Mouse (Mus musculus) stomach, postnatal 0 days (tissue): ENCODE measurements around the gene Ccdc38. TPM values are rescaled to one million over a fixed set of nuclear protein-coding genes. Genes with fewer than 3 reads are reported as not detected.

Experiments
- ATAC-seq: fragments of 200-750 bp; cut with Nextera tagmentation; 2 replicates; pipeline ENCODE4 v1.8.0; 2017; ENCODE audit not compliant: low FRiP score, low TSS enrichment
- DNase-seq: peaks from one replicate; pipeline ENCODE4 v3.0.0-alpha.2; 2016; ENCODE audit warnings: low spot score
- H3K27ac ChIP-seq: fragments of 300-500 bp; sonication (generic); replicated peaks from 2 replicates; pipeline ENCODE4 v1.5.1; 2014; ENCODE audit warnings: mild to moderate bottlenecking, control low read depth
- H3K27me3 ChIP-seq: fragments of 300-500 bp; sonication (generic); 2 replicates; pipeline ENCODE4 v1.6.1; 2014; ENCODE audit warnings: low read length; ENCODE audit not compliant: control insufficient read depth, insufficient read depth
- H3K36me3 ChIP-seq: fragments of 300-500 bp; sonication (generic); 2 replicates; pipeline ENCODE4 v1.6.1; 2014; ENCODE audit warnings: low read length, mixed read lengths; ENCODE audit not compliant: control insufficient read depth, insufficient read depth
- H3K4me1 ChIP-seq: fragments of 300-500 bp; sonication (generic); replicated peaks from 2 replicates; pipeline ENCODE4 v1.6.1; 2014; ENCODE audit warnings: antibody characterized with exemption; ENCODE audit not compliant: control insufficient read depth, insufficient read depth
- H3K4me2 ChIP-seq: fragments of 300-500 bp; sonication (generic); replicated peaks from 2 replicates; pipeline ENCODE4 v1.6.1; 2014; ENCODE audit warnings: low read depth, mild to moderate bottlenecking, control low read depth, moderate library complexity
- H3K4me3 ChIP-seq: fragments of 300-500 bp; sonication (generic); 2 replicates; pipeline ENCODE4 v1.5.1; 2014; ENCODE audit warnings: low read depth, low read length, control low read depth
- H3K9ac ChIP-seq: fragments of 300-500 bp; sonication (generic); 2 replicates; pipeline ENCODE4 v1.6.1; 2014; ENCODE audit warnings: mild to moderate bottlenecking, low read length, control low read depth, mixed read lengths
- H3K9me3 ChIP-seq: fragments of 300-500 bp; sonication (generic); 2 replicates; pipeline ENCODE4 v1.6.1; 2016; ENCODE audit warnings: low read length; ENCODE audit not compliant: control insufficient read depth
- CTCF ChIP-seq: IDR thresholded peaks from 2 replicates; pipeline ENCODE4 v1.5.1; 2016; ENCODE audit warnings: antibody characterized with exemption, low read depth, mild to moderate bottlenecking, moderate library complexity
- EP300 ChIP-seq: optimal IDR thresholded peaks from 2 replicates; pipeline ENCODE3; 2016; ENCODE audit warnings: antibody characterized with exemption
- WGBS: fragments of 180-500 bp; shearing (Covaris S2); extraction: QIAGEN DNeasy Blood & Tissue Kit; methylation state at CpG from one replicate; pipeline ENCODE4 v1.1.7; 2014; 5-methylcytosine and 5-hydroxymethylcytosine counted together
- polyA plus RNA-seq: library from polyadenylated mRNA; unstranded; fragments of >200 nt; fragmentation: Nextera tagmentation; extraction: Ambion mirVana; gene quantifications from 2 replicates; pipeline ENCODE4 v1.2.1, GENCODE M21; 2015

The Ccdc38 gene
- polyA plus RNA-seq, 1 experiment from 2014 or later = 0.45 TPM

- no peaks in the 10 kb centered on the region for H3K27me3 ChIP-seq
- H3K4me1 ChIP-seq = no peaks in the 10 kb centered on the region
- no peaks in the 10 kb centered on the region for H3K9me3 ChIP-seq
- no peak overlapping the region for H3K9ac ChIP-seq
- DNase-seq (no peak), ATAC-seq (no peak)
- no peak overlapping the region for H3K4me2 ChIP-seq
- no peak overlapping the region for H3K4me3 ChIP-seq
- WGBS = 75% methylated on average over 6 of the region's 6 CpGs
- TF ChIP-seq CTCF (no peak), EP300 (no peak)
- H3K36me3 ChIP-seq = no peaks in the 10 kb centered on the region
- H3K27ac ChIP-seq = no peak overlapping the region
Measured at GRCm38 (mm10) chr10:93568671-93569070, 28.2 kb downstream of the Ccdc38 start.

GRCm38 (mm10) chr10:93572209-93572608 is 31.8 kb downstream of the Ccdc38 start:
- ATAC-seq (no peak), DNase-seq (no peak)
- Histone ChIP-seq H3K4me2 (no peak overlapping the region), H3K27ac (no peak overlapping the region), H3K9me3 (no peaks in the 10 kb centered on the region), H3K9ac (no peak overlapping the region), H3K27me3 (no peaks in the 10 kb centered on the region), H3K4me1 (no peaks in the 10 kb centered on the region), H3K36me3 (no peaks in the 10 kb centered on the region), H3K4me3 (no peak overlapping the region)
- 36% methylated on average over 2 of the region's 2 CpGs for WGBS
- TF ChIP-seq EP300 (no peak), CTCF (0 out of 2 replicates have a peak, but pooled peaks have one; percentile 6)

GRCm38 (mm10) chr10:93574966-93575365 is 34.5 kb downstream of the Ccdc38 start:
- no peak for ATAC-seq
- Histone ChIP-seq H3K4me2 (no peak overlapping the region), H3K4me3 (no peak overlapping the region), H3K4me1 (no peaks in the 10 kb centered on the region), H3K27ac (no peak overlapping the region), H3K9ac (no peak overlapping the region), H3K27me3 (no peaks in the 10 kb centered on the region), H3K9me3 (no peaks in the 10 kb centered on the region), H3K36me3 (no peaks in the 10 kb centered on the region)
- TF ChIP-seq EP300 (no peak), CTCF (no peak)
- DNase-seq = no peak
- WGBS = 54% methylated on average over 4 of the region's 4 CpGs

GRCm38 (mm10) chr10:93575960-93576359 is 35.5 kb downstream of the Ccdc38 start:
- TF ChIP-seq EP300 (no peak), CTCF (no peak)
- Histone ChIP-seq H3K4me3 (no peak overlapping the region), H3K27me3 (no peaks in the 10 kb centered on the region), H3K4me2 (no peak overlapping the region), H3K27ac (no peak overlapping the region), H3K9me3 (no peaks in the 10 kb centered on the region), H3K9ac (no peak overlapping the region), H3K4me1 (no peaks in the 10 kb centered on the region), H3K36me3 (no peaks in the 10 kb centered on the region)
- WGBS = 83% methylated on average over 8 of the region's 8 CpGs
- ATAC-seq (no peak), DNase-seq (no peak)

- Histone ChIP-seq H3K27me3 (no peaks in the 10 kb centered on the region), H3K4me2 (no peak overlapping the region), H3K4me1 (no peaks in the 10 kb centered on the region), H3K9ac (no peak overlapping the region), H3K36me3 (peaks cover 2% of the 10 kb centered on the region; the same call in 1 of the 2 replicates), H3K27ac (no peak overlapping the region), H3K4me3 (no peak overlapping the region), H3K9me3 (no peaks in the 10 kb centered on the region)
- 0 out of 2 replicates have a peak, but pooled peaks have one; percentile 56 for ATAC-seq
- 63% methylated on average over 13 of the region's 13 CpGs for WGBS
- DNase-seq = peak; percentile 80
- peak; percentile 93 for TF ChIP-seq CTCF
- TF ChIP-seq EP300 = no peak
Measured at GRCm38 (mm10) chr10:93577271-93577886, 36.9 kb downstream of the Ccdc38 start.

GRCm38 (mm10) chr10:93588796-93589195 is 48.4 kb downstream of the Ccdc38 start:
- no peaks in the 10 kb centered on the region for H3K9me3 ChIP-seq
- H3K9ac ChIP-seq = peak overlapping the region; percentile 80
- no peaks in the 10 kb centered on the region for H3K36me3 ChIP-seq
- DNase-seq = no peak
- 1% methylated on average over 11 of the region's 11 CpGs for WGBS
- H3K27me3 ChIP-seq = no peaks in the 10 kb centered on the region
- H3K4me2 ChIP-seq = peak overlapping the region; percentile 78
- no peak for ATAC-seq
- no peaks in the 10 kb centered on the region for H3K4me1 ChIP-seq
- H3K4me3 ChIP-seq = peak overlapping the region; percentile 77
- H3K27ac ChIP-seq = peak overlapping the region; percentile 56; the same call in 1 of the 2 replicates
- TF ChIP-seq EP300 (no peak), CTCF (no peak)
